Mouse (Mus musculus): Measurements from ENCODE around the gene Wdr83os.

Gene Wdr83os

DNA sequence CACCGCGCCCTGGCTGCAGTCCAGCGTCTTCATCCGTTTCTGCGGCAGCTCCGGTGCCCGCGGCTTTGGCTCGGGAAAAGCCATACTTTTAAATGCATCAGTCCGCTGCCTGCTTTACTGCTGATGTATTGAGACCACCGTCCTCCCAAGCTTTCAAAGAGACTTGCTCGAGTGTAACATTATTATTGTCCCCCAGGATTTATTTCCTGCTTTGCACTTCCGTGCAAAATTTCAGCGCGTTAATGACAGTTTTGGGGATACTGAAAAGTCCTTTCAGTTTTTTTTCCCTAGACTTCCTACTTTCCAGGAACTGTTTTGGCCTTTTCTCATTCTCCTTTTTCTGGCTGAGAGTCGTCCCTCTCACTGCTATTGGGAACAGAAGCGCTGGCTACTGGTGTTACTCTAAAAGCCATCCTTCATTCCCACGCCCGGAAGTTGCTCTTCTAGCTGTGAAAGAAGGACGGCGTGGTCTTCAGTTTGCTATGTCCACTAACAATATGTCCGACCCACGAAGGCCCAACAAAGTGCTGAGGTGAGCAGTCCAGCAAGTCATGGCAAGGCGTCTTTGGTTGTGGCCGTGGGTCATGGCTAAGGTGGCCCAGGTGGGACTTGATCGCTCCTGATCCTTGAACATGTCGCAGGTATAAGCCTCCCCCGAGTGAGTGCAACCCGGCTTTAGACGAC, at the start of gene Wdr83os:
Wdr83os (plus strand) TSS at position 209 of the 684 bp plus-strand sequence.
- DNase-seq (ENCODE audit: low spot score) = peak; percentile 85

DNA sequence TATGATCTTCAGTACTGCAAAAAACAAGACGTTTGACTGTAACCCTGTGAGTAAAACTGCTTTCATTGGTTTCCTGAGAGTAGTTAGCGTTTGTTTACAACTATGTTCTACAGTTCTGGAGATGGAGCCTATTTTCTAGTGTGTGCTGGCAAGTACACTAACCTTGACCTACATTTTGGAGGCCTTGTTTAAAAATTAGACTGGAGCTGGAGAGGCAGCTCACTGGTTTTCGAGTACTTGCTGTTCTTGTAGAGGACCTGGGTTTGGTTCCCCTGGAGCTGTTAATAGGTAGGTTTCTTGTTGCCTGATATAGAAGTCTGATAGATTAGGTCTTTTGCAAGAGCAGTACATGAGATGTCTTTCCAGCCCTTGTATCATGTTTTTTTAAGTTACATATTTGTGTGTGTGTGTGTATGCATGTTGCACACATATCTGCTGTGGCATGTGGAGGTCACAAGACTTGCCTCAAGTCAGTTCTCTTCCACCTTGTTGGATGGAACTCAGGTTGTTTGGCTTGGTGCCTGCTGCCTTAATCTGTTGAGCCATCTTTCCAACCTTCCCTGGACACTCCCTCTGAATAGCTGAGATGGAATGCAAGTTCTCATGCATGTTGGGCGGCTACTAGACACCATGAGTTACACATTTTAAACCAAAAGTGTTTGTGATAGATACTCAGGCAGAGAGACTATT, 47.8 kb upstream of the Wdr83os start:
- DNase-seq (ENCODE audit: low spot score) = no peak

DNA sequence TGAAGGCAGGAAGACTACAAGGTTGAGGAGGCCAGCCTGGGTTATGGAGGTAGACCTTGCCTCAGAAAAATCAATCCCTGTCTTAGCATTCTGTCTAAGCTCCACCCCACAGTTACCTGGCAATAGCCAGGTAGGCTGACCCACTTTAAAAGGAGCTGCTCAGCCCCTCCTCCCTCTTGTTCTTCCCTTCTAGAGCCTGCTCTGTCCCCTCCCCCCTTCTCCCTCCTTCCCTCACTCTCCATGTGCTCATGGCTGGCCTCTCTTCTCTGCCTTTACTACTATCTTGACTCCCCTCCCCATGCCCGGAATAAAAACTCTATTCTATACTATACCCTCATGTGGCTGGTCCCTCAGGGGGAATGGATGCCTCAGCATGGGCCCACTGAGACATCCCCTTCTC, 46.7 kb upstream of the Wdr83os start:
- DNase-seq (ENCODE audit: low spot score) = no peak

DNA sequence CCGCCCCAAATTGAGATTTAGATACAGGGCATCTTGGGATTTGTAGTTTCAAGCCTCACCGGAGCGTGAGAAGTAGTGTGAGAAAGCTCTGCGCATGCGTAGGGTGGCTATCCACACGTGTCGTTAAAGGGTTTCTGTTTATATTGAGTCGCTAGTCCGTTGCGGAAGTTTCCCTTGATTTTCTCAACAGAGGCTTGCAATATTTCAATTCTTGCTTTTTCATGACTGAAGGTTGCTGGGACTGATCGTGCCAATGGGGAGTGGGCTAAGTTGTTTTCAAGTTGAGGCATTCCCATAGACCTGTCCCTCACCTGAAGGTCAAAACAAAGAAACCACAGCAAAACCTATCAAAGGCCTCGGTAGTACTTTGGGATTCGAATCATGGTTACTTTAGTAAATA, 45.8 kb upstream of the Wdr83os start:
- DNase-seq (ENCODE audit: low spot score) = peak; percentile 90

DNA sequence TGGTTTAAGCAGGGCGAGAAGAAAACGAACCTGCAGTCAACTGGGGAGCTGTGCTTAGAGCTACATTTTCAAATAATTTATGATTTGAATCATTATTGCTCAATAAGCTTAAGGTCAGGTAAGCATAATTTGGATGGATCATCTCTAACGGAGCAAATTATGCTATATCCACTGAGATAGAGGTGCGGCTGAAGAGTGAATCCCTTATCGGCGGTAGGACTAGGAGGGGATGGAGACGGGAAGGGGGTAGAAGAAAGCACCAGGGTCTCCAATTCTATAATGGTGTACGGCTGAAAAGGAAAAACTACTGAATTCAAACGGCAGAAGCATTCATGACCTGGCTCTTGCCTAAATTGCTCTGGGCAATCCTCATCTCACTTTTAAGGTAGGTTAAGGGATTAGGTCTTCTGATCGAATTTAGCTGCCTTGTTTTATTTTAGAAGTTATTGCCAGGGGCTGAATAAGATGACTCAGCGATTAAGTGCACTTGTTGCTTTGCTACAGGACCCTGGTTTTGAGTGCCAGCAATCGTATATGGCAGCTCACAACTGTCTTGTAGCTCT, 45.3 kb upstream of the Wdr83os start:
- peak; percentile 18 for DNase-seq (ENCODE audit: low spot score)

DNA sequence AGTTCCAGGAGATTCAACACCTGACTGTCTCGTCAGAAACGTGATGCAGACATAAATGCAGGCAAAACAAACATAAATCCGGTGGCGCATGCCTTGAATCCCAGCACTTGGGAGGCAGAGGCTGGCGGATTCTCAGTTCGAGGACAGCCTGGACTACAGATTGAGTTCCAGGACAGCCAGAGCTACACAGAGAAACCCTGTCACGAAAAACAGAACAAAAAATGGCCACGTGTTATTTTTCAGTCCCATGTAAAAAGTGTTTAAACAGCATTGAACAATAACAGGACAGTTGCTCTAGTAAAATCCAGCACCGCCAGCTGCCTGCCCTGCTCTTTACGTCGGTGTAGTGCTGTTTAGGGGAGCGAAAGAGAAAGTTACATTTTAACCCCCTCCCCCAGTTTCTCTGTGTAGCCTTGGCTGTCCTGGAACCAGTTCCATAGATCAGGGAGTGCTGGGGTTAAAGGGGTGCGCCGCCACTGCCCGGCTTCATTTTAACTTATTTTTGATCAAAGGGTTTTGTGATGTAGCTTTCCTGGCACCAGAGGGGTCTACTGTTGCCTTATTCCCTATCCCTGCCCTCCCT, 44.7 kb upstream of the Wdr83os start:
- peak; percentile 55 for DNase-seq (ENCODE audit: low spot score)

DNA sequence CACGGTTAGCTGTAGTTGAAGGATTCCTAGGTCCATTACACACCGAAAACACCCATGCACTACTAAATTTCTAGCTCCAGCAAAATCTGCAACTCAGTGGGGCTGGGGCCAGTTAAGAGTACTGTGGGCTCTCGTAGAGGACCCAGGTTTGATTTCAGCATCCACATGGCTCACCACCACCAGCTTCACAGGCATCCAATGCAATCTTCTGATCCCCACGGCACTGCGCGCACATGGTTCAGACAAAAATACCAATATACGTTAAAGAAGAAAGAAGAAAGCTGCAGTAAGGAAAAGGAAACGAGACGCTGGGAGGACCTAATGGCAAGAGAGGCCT, 44.2 kb upstream of the Wdr83os start:
- no peak for DNase-seq (ENCODE audit: low spot score)

DNA sequence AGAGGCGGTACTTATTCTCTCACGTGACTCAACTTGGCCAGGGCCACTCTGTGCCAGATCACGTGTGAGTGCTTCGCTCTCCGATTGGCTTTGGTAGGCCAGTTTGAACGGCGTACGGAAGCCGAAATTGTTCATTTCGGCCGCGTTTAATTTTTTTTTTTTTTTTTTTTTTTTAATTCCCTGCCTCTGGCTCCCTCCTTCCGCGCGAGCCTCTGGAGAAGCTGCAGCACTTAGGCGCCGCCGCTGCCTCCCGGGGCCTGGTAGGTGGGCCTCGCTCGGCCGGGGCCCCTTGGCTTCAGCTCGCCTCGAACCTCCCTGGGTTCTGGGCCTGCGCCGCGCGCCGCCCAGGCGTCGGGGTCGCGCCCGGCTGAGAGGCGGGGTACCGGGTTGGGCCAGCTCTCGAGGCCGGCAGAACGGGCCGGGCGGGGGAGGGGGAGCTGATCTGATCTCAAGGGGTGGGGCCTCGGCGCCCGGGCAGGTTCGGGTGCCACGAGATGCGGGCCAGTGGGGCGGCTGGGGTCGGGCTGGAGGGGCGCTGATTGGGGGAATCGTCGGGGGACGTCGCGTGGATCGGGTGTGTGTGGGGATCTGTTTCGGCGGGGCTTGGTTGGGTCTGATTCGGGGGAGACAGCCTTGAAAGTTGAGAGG, 43.7 kb upstream of the Wdr83os start, which contains the start of gene Tnpo2:
Tnpo2 (plus strand) TSS at position 198 of the 648 bp plus-strand sequence.
- peak; percentile 98 for DNase-seq (ENCODE audit: low spot score)

DNA sequence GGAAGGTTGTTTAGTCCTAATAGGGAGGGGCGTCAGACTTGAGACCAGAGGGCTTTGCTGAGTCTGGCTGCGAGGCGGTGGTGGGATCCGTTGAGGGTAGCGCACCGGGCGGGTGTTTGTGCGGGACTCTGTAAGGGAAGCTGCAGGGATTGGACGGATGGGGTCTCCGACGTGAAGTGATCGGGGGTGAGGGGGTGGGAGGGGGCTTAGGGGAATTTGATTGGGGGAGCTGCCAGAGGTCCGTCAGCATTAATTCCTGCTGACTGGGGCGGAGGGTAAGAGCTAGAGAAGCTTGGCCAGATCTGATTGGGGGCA, 43.2 kb upstream of the Wdr83os start:
- peak; percentile 78 for DNase-seq (ENCODE audit: low spot score)

DNA sequence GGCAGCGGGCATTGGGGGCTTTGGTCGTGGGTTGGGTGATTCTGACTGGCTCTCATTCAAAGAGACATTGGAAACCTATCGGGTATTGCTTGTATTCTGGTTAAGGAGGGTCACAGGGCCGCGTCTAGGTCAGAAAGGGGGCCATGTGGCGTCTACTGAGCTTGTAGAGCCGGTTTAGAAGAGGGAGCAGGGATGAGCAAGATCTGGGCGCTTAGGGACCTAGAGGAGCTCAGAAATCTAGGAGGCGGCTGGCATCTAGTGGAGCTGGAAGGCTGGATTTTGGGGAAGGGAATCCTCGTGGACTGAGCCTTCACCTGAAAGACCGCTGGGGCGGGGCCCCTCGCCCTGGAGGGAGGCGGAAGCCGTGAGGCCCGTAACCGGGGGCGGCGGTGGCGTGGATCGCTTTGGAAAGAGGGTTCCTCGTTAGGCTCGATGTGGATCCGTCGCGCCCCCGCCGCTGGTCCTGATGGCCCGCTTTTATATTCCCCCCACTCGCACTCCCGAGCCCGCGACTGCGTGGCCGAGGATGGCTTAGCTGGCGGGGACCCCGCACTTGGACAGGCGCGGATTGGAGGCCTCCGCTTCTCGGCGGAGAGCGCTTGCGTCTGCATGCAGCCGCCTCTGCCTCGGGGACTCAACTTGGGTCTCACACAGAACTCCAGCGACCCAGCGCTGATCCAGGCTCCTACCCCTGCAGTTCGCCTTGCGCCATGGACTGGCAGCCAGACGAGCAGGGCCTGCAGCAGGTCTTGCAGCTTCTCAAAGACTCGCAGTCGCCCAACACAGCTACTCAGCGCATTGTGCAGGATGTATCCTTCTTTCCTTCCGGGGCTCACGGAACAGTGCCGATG, 42.6 kb upstream of the Wdr83os start:
- no peak for DNase-seq (ENCODE audit: low spot score)

DNA sequence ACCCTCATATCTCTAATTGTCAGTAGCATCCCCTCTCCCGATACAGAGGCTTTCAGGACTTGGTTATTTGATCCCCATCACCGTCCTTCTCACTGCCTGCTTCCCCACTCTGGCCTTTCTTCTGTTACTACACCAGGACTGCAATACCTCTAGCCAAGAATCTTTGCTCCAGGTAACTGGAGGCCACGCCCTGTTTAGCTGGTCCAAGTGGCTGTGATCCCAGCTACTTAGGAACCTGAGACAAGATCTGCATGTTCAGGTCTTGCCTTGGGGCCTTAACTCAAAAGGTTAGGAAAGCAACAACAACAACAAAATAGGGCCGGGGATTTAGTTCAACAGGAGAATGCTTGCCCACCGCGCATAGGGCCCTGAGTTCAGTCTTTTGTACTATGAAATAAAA, 36.9 kb upstream of the Wdr83os start:
- no peak for DNase-seq (ENCODE audit: low spot score)

DNA sequence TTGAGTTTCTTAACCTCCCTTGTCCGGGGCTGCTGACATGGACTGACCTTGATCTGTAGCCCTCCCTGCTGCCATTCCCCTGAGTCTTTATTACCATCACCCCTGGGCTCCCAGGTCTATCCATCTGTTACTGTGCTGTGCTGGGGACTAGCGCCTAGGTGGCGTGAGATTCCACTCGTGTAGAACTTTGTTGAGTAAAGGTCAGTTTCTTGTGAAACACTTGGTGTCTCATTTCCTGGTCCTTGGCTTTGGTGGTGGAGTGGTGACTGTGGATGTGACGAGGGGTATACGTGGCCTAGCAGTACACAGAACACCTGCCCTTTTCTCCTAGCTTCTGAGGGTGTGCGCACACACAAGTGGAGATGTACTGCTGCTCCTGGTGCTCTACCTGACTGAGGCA, 23.2 kb upstream of the Wdr83os start:
- DNase-seq (ENCODE audit: low spot score) = no peak

DNA sequence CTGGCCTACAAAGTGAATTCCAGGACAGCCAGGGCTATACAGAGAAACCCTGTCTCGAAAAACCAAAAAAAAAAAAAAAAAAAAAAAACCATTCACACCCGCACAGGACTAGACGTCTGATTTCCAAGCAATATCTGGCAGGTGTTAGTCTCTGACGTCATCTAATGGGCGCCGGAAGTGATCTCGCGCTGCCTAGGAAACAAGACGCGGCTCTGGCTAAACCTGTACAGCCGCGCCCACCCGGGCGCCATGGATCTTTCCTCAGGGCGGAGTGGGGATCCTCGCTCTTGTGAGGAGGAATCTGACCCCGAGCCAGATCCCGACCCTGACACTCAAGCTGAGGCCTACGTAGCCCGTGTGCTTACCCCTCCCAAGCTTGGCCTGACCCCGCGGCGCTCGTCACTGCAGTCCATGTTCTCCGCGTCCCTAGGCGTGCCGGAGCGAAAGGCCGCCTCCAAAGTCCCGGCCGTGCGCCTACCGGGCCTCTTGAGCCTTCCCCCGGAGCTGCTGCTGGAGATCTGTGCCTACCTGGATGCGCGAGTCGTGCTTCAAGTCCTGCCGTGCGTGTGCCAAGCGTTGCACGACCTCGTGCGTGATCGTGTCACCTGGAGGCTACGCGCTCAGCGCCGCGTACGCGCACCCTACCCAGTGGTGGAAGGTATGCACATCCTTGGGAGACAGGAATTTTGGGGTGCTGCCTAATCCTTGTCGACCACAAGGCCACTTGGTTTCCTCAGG, 20.5 kb upstream of the Wdr83os start, which contains the start of gene Fbxw9:
Fbxw9 (plus strand) TSS at position 177 of the 738 bp plus-strand sequence.
- peak; percentile 97 for DNase-seq (ENCODE audit: low spot score)

DNA sequence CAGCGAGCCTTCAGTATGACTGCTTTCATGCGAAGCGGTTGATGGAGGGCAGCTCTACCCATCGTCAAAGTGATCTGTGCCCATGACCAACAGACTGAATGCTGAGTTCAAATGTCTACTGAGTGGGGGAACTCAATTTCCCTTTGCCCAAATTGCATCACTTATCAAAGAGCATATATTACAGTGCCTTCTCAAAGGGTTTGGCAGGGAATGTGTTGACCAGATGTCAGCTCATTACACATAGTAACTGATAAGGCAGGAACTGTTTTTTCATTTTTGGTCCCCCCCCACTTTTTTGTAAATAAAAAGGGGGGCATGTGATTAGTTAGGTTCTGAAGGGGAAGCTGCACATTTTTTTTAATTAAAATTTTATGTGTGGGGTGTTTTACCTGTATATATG, 17.9 kb upstream of the Wdr83os start:
- DNase-seq (ENCODE audit: low spot score) = no peak

DNA sequence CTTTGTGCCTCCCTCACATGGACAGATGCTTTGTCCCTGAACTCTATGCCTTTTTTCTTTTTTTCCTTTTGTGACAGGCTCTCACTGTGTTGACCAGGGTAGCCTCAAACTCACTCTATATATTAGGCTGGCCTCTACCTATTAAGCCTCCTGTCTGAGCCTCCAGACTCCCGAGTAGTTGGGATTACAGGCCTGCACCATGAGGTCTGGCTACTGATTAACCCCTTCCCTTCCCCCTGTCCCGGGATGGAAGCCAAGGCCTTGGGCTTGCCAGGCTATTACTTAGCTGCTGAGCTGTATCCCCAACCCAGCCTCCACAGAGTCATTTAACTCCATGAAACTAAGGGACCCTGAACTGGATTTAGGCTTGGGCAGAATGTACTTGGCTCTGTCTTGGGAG, 15.3 kb upstream of the Wdr83os start:
- DNase-seq (ENCODE audit: low spot score) = no peak

DNA sequence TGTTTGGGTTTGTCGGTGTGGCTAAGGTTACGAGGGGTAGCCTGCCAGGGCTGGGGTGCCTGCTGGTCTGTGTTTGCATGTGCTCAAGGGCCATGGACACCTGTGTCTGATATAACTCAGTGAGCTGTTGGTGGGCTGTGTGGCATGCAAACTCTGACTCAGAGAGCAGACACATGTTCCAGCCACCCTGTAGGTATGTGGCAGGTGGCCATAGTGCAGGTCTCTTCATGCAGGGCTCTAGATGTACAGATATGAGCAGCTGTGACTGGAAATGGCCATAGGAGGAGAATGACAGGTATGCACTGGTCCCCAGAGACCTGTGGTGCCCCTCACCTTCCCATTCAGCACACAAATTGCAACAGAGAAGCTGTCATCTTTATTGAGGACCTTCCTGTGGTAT, 13.4 kb upstream of the Wdr83os start:
- no peak for DNase-seq (ENCODE audit: low spot score)

DNA sequence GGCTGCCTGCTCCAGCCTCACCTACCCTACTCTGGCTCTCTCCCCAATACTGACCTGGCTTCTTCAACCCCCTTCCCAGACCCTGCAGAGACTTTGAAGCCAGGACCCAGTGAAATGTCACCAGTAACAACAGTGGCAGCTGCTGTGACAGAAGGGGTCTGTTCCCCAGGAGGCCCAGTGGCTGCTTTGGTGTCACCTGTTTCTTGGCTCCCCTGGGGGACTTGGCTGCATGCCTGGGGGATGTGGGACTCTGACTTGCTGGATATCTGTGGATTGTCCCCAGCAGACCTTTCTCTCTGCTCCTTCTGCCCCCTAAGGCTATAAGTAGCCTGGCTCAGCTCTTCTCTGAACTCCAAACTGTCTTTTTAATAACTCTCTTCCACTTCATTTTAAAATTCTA, 12.6 kb upstream of the Wdr83os start, which contains the start of gene Gm5741:
Gm5741 (minus strand) TSS at position 1 of the 400 bp plus-strand sequence.
- DNase-seq (ENCODE audit: low spot score) = no peak

DNA sequence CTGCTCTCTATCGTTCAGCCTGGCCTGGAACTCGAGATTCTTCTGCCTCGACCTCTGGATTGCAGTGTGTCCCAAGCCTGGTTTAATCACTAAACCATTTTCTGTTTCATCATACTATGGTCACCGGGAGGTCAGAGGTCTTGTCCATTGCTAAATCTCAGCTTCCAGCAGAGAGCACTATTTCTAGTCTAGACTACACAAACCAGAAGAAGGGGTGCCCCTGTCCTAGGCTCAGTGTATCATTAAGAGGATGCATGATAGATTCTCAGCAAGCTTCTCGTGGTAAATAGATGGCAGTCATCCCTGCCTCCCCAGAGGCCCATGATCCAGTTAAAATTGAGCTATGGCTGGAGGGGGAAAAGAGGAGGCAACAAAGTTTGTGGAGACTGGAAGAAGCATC, 9.5 kb upstream of the Wdr83os start:
- DNase-seq (ENCODE audit: low spot score) = peak; percentile 44

DNA sequence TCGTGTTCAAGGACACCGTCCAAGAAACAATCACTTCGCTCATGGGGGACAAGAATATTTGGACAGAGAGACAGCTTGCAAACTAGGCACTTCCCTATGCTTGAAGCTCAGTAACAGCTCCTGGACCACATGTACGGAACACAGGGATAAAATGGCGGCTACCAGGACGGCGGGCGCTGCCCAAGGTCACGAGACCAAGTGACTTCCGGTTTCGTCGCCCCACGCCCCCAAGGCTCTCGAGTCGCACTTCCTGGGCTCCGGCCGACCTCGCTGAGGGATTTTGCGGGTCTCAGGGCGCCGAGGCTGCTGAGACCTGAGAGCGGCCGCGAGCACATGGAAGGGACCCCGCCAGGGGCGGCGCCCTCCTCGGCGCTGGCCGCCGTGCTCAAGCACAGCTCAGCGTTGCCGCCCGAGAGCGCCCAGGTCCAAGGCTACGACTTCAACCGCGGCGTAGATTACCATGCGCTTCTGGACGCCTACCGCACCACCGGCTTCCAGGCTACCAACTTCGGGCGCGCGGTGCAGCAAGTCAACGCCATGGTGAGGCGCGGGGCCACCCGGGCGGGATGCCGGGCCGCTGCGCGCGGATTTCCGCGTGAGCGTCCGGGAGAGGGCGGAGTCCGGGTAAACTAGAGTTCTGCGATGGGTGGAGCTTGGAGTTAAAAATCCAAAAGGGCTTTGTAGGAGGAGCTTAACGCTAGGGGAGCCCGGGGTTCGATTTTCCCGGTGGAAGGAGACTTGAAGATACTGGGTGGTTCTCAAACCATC, 8.8 kb upstream of the Wdr83os start, which contains the start of gene Dhps:
Dhps (plus strand) TSS at position 244 of the 768 bp plus-strand sequence.
- peak; percentile 97 for DNase-seq (ENCODE audit: low spot score)

DNA sequence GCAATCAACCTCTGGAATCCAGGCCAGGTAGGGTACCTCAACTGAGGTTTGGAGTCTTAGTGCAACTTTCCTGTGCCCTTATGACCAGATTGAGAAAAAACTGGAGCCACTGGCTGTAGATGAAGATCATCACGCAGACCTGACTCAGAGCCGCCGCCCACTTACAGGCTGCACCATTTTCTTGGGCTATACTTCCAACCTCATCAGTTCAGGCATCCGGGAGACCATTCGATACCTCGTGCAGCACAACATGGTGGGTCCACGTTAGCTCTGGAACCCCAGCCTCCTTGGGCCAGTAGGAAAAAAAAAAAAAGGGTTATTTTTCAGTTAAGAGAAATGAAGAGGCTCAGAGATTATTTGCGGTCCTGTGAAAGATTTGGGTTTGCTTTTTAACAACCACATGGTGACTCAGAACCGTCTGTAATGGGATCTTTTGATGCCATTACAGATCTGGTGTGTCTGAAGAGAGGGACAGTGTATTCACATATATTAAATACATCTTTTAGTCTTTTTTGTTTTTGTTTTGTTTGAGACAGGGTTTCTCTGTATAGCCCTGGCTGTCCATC, 8.1 kb upstream of the Wdr83os start:
- DNase-seq (ENCODE audit: low spot score) = no peak
